Mouse (Mus musculus) layer of hippocampus, adult 2 months (tissue): ENCODE results near the gene Upk1a. TPM values are rescaled to one million over a fixed set of nuclear protein-coding genes. Genes with fewer than 3 reads are reported as not detected.

Source experiments
- DNase-seq, 2 experiments: peaks; one replicate each; pipeline ENCODE4 v3.0.0; 2022; ENCODE audit warnings: low spot score in 2 of 2
- H3K27ac ChIP-seq: fragments of 200-600 bp; 2 replicates; pipeline ENCODE4 v1.8.1; 2022
- H3K4me3 ChIP-seq: fragments of 200-600 bp; 2 replicates; pipeline ENCODE4 v1.8.1; 2022; ENCODE audit warnings: mild to moderate bottlenecking
- CTCF ChIP-seq: fragments of 200-600 bp; conservative IDR thresholded peaks from 2 replicates; pipeline ENCODE4 v1.8.1; 2022; ENCODE audit warnings: antibody characterized with exemption, mild to moderate bottlenecking, moderate library complexity
- total RNA-seq, 2 experiments: library from RNA; stranded (reverse); gene quantifications; 2 replicates each; pipeline ENCODE4 v1.2.3; 2021

Gene Upk1a
- total RNA-seq, 2 experiments from 2014 or later = 0.69 TPM; not detected in 1

GRCm38 (mm10) chr7:30586455-30587020, 26.1 kb downstream of the Upk1a start:
- TF ChIP-seq CTCF = no peak
- Histone ChIP-seq H3K27ac (no peak overlapping the region), H3K4me3 (no peak overlapping the region; the same call in 1 of the 2 replicates)
- no peak for DNase-seq

- no peak for TF ChIP-seq CTCF
- DNase-seq = no peak
Observed at GRCm38 (mm10) chr7:30585170-30585569, 27.5 kb downstream of the Upk1a start.

GRCm38 (mm10) chr7:30584339-30584738, 28.3 kb downstream of the Upk1a start:
- Histone ChIP-seq H3K4me3 (no peak overlapping the region), H3K27ac (no peak overlapping the region)
- DNase-seq = no peak
- no peak for TF ChIP-seq CTCF

More at GRCm38 (mm10) chr7:30585170-30585569, 27.5 kb downstream of the Upk1a start:
- Histone ChIP-seq H3K27ac (no peak overlapping the region), H3K4me3 (no peak overlapping the region)

GRCm38 (mm10) chr7:30581547-30581946, 31.1 kb downstream of the Upk1a start:
- H3K4me3 ChIP-seq = no peak overlapping the region

GRCm38 (mm10) chr7:30579950-30580349, 32.7 kb downstream of the Upk1a start:
- H3K27ac ChIP-seq = no peak overlapping the region
- no peak for TF ChIP-seq CTCF
- no peak for DNase-seq
- no peak overlapping the region for H3K4me3 ChIP-seq

More at GRCm38 (mm10) chr7:30581547-30581946, 31.1 kb downstream of the Upk1a start:
- DNase-seq = no peak
- TF ChIP-seq CTCF = no peak
- no peak overlapping the region for H3K27ac ChIP-seq

GRCm38 (mm10) chr7:30572969-30573368, 39.7 kb downstream of the Upk1a start:
- no peak overlapping the region for H3K27ac ChIP-seq
- TF ChIP-seq CTCF = no peak
- no peak for DNase-seq
- no peak overlapping the region for H3K4me3 ChIP-seq

- Histone ChIP-seq H3K4me3 (no peak overlapping the region), H3K27ac (no peak overlapping the region)
- no peak for TF ChIP-seq CTCF
- DNase-seq = no peak
Observed at GRCm38 (mm10) chr7:30572389-30572788, 40.3 kb downstream of the Upk1a start.

GRCm38 (mm10) chr7:30567555-30567954, 45.1 kb downstream of the Upk1a start:
- no peak overlapping the region for H3K27ac ChIP-seq
- TF ChIP-seq CTCF = no peak
- DNase-seq = no peak
- no peak overlapping the region for H3K4me3 ChIP-seq

- no peak for DNase-seq
- H3K27ac ChIP-seq = no peak overlapping the region
- no peak overlapping the region for H3K4me3 ChIP-seq
- no peak for TF ChIP-seq CTCF
Observed at GRCm38 (mm10) chr7:30566033-30566432, 46.6 kb downstream of the Upk1a start.

- TF ChIP-seq CTCF = no peak
- H3K4me3 ChIP-seq = no peak within 1 kb of the TSS
- H3K27ac ChIP-seq = no peak within 1 kb of the TSS
- no peak for DNase-seq
Observed at GRCm38 (mm10) chr7:30564970-30565571, 47.6 kb downstream of the Upk1a start, which contains the start of gene Igflr1. Igflr1 (plus strand) TSS chr7:30565427.

- H3K27ac ChIP-seq = peak overlapping the region; percentile 99
- H3K4me3 ChIP-seq = peak overlapping the region; percentile 93
- DNase-seq = no peak
Observed at GRCm38 (mm10) chr7:30563906-30564280, 48.8 kb downstream of the Upk1a start.

GRCm38 (mm10) chr7:30563117-30563905, 49.3 kb downstream of the Upk1a start, which contains the start of the genes U2af1l4, Gm49396 and Psenen:
U2af1l4 (plus strand) TSS chr7:30563301.
Gm49396 (plus strand) TSS chr7:30563344.
Psenen (minus strand) TSS chr7:30563627.
- peak within 1 kb of the TSS; percentile 99 for H3K27ac ChIP-seq
- peak; percentile 95 to 97 for DNase-seq
- peak within 1 kb of the TSS; percentile 93 for H3K4me3 ChIP-seq

More at GRCm38 (mm10) chr7:30563906-30564280, 48.8 kb downstream of the Upk1a start:
- no peak for TF ChIP-seq CTCF

GRCm38 (mm10) chr7:30562526-30563116, 50.0 kb downstream of the Upk1a start:
- DNase-seq = no peak
- peak overlapping the region; percentile 99 for H3K27ac ChIP-seq
- peak overlapping the region; percentile 93 for H3K4me3 ChIP-seq
- TF ChIP-seq CTCF = no peak

More at GRCm38 (mm10) chr7:30563117-30563905, 49.3 kb downstream of the Upk1a start, which contains the start of the genes U2af1l4, Gm49396 and Psenen:
- no peak for TF ChIP-seq CTCF
